Mouse (Mus musculus) mouse embryonic stem cell (cell line): Measurements from ENCODE around the gene Zfp36.

ENCODE experiments used
- in situ Hi-C, 2 experiments: fragments of 300-500 bp; cut with MboI; formaldehyde crosslinking; loops; 1 replicate in 1 of 2; 3 replicates in 1 of 2; pipeline ENCODE4 v1.14.3; 2019 to 2020; ENCODE audit warnings: low sequenced_read_pairs in 2 of 2, low pct_unique_long_range_greater_than_20kb in 1 of 2, mixed read lengths in 1 of 2; ENCODE audit not compliant: unreplicated experiment in 1 of 2

The Zfp36 gene

GRCm38 (mm10) chr7:28373131-28373581 is 6.9 kb downstream of the Zfp36 start:
- in situ Hi-C loops: no loop called here

- in situ Hi-C loops: no loop called here
Observed at GRCm38 (mm10) chr7:28372251-28373108, 7.6 kb downstream of the Zfp36 start, which contains the start of gene Plekhg2. Gene Plekhg2, minus strand, starts transcription at chr7:28372599.

GRCm38 (mm10) chr7:28371514-28371989 is 8.5 kb downstream of the Zfp36 start:
- in situ Hi-C loops: no loop called here

GRCm38 (mm10) chr7:28370977-28371513 is 9.0 kb downstream of the Zfp36 start:
- in situ Hi-C loops: no loop called here

- in situ Hi-C loops: no loop called here
Observed at GRCm38 (mm10) chr7:28370051-28370450, 10.0 kb downstream of the Zfp36 start.

- in situ Hi-C loops: no loop called here
Observed at GRCm38 (mm10) chr7:28368276-28368920, 11.7 kb downstream of the Zfp36 start.

- in situ Hi-C loops: no loop called here
Observed at GRCm38 (mm10) chr7:28367663-28368275, 12.3 kb downstream of the Zfp36 start.

- in situ Hi-C loops: no loop called here
Observed at GRCm38 (mm10) chr7:28362441-28363060, 17.5 kb downstream of the Zfp36 start.

- in situ Hi-C loops: no loop called here
Observed at GRCm38 (mm10) chr7:28361647-28362341, 18.3 kb downstream of the Zfp36 start.

GRCm38 (mm10) chr7:28360291-28360690 is 19.8 kb downstream of the Zfp36 start:
- in situ Hi-C loops: no loop called here

GRCm38 (mm10) chr7:28359854-28360253 is 20.2 kb downstream of the Zfp36 start:
- in situ Hi-C loops: no loop called here

GRCm38 (mm10) chr7:28358431-28358830 is 21.6 kb downstream of the Zfp36 start:
- in situ Hi-C loops: no loop called here

GRCm38 (mm10) chr7:28357984-28358383 is 22.1 kb downstream of the Zfp36 start:
- in situ Hi-C loops: no loop called here

- in situ Hi-C loops: no loop called here
Observed at GRCm38 (mm10) chr7:28356981-28357380, 23.1 kb downstream of the Zfp36 start.

GRCm38 (mm10) chr7:28355221-28355620 is 24.8 kb downstream of the Zfp36 start:
- in situ Hi-C loops: no loop called here

GRCm38 (mm10) chr7:28354596-28354995 is 25.5 kb downstream of the Zfp36 start:
- in situ Hi-C loops: no loop called here

- in situ Hi-C loops: no loop called here
Observed at GRCm38 (mm10) chr7:28354113-28354581, 25.9 kb downstream of the Zfp36 start.

- in situ Hi-C loops: no loop called here
Observed at GRCm38 (mm10) chr7:28353267-28353666, 26.8 kb downstream of the Zfp36 start.
